Mouse (Mus musculus): ENCODE measurements around the gene Akap2. TPM values are rescaled to one million over a fixed set of nuclear protein-coding genes. Genes with fewer than 3 reads are reported as not detected.
A peak's percentile ranks its signal among the peaks of the same experiment; 100 is the strongest.
"Not testable (repeated sequence)": the region's sequence is repeated elsewhere in the genome, so short reads cannot be mapped to it uniquely, and the experiment has no call there.

Akap2 gene
- polyA plus RNA-seq, 1 experiment from 2014 or later: 31.3 TPM

DNA sequence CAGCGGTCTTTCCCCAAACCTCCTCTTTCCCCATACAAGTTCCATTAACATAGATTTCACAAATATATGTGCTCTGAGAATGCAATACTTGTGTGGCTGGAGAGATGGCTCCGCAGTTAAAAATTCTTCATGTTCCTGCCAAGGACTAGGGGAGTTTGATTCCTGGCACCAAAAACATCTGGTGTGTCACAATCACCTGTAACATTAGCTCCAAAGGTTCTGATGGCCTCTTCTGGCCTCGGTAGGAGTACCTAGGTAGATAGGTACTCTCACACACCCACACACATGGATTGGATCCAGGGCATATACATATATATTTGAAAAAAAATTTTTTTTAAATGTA is 169.4 kb downstream of the Akap2 start:
- no peak overlapping the region for H3K4me2 ChIP-seq (replicated peaks; ENCODE audit: low read depth, low read length)
- H3K36me3 ChIP-seq (ENCODE audit: control insufficient read depth, insufficient read depth, low read length): no peaks in the 10 kb centered on the region; the same call in 1 of the 2 replicates
- ATAC-seq (ENCODE audit: insufficient number of reproducible peaks, insufficient read depth, low FRiP score, low read depth): no peak
- 93% methylated on average over 3 of the region's 3 CpGs for WGBS
- peaks cover 13% of the 10 kb centered on the region for H3K4me1 ChIP-seq (ENCODE audit: control insufficient read depth, insufficient read depth, low read length)
- no peak overlapping the region for H3K27ac ChIP-seq (ENCODE audit: low read length)
- no peak overlapping the region for H3K4me3 ChIP-seq (ENCODE audit: low read depth, low read length)
- H3K9ac ChIP-seq (replicated peaks; ENCODE audit: low read depth, low read length): no peak overlapping the region
- no peaks in the 10 kb centered on the region for H3K27me3 ChIP-seq (ENCODE audit: control insufficient read depth, insufficient read depth, low read length)
- no peaks in the 10 kb centered on the region for H3K9me3 ChIP-seq (ENCODE audit: control insufficient read depth, low read depth, low read length)

DNA sequence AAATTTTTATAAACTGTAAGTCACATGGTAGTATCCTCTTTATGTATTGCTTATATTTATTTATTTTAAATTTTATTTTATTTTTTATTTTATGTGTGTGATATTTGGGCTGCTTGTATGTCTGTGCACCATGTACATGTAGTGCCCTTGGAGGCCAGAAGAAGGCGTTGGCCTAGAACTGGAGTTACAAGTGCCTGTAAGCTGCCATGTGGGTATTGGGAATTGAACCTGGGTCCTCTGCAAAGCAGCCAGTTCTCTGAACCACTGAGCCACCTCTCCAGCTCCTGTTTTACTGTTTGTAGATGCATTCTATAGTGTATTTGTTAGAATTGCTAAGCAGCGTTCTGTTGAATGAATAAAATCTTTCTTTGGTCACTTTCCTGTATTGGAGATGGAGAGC is 170.8 kb downstream of the Akap2 start:
- no peak overlapping the region for H3K9ac ChIP-seq (replicated peaks; ENCODE audit: low read depth, low read length)
- peaks cover 13% of the 10 kb centered on the region for H3K4me1 ChIP-seq (ENCODE audit: control insufficient read depth, insufficient read depth, low read length)
- 0 out of 2 replicates have a peak, but pooled peaks cover 2% of the 10 kb centered on the region for H3K36me3 ChIP-seq (ENCODE audit: control insufficient read depth, insufficient read depth, low read length)
- 92% methylated on average over 2 of the region's 2 CpGs for WGBS
- H3K9me3 ChIP-seq (ENCODE audit: control insufficient read depth, low read depth, low read length): no peaks in the 10 kb centered on the region
- ATAC-seq (ENCODE audit: insufficient number of reproducible peaks, insufficient read depth, low FRiP score, low read depth): no peak
- H3K27ac ChIP-seq (ENCODE audit: low read length): no peak overlapping the region
- H3K4me3 ChIP-seq (ENCODE audit: low read depth, low read length): no peak overlapping the region
- no peaks in the 10 kb centered on the region for H3K27me3 ChIP-seq (ENCODE audit: control insufficient read depth, insufficient read depth, low read length)
- H3K4me2 ChIP-seq (replicated peaks; ENCODE audit: low read depth, low read length): no peak overlapping the region

DNA sequence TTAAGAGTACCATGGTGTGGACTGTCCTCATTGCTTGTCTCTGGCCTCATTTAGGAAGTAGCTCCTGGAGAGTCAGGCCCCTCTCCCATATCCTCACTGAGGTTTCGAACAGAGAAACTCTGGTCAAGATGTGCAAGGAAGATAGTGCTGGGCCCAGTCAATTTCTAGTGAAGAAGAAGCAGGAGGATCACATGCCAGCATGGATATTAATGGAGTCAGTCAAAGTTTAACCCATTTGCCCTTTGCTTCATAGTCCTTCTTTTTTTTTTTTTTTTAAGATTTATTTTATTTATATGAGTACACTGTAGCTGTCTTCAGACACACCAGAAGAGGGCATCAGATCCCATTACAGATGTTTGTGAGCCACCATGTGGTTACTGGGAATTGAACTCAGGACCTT is 171.5 kb downstream of the Akap2 start:
- not testable (repeated sequence) for H3K4me2 ChIP-seq (replicated peaks; ENCODE audit: low read depth, low read length); H3K36me3 ChIP-seq (ENCODE audit: control insufficient read depth, insufficient read depth, low read length); H3K27me3 ChIP-seq (ENCODE audit: control insufficient read depth, insufficient read depth, low read length); H3K4me3 ChIP-seq (ENCODE audit: low read depth, low read length); ATAC-seq (ENCODE audit: insufficient number of reproducible peaks, insufficient read depth, low FRiP score, low read depth); H3K9ac ChIP-seq (replicated peaks; ENCODE audit: low read depth, low read length); H3K9me3 ChIP-seq (ENCODE audit: control insufficient read depth, low read depth, low read length); H3K27ac ChIP-seq (ENCODE audit: low read length); H3K4me1 ChIP-seq (ENCODE audit: control insufficient read depth, insufficient read depth, low read length)
- WGBS: 86% methylated on average over 1 of the region's 1 CpGs

DNA sequence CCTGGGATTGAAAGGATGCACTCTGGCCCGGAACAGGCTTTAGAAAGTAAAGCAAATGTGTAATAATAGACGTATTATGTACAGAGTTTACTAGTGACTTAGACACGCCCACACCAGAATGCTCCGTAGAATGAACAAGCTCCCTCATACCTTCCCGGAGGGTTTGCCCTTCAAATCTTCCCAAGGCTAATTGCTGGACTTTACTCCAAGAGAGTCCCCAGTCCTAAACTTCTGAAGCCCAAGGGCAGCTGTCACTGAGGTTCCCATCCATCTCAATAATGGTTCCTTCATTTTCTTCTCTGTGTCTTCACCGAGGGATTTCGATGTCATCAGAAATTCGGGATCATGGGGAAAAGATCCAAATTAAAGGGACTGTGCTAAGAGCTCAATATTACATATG is 172.3 kb downstream of the Akap2 start:
- H3K36me3 ChIP-seq (ENCODE audit: control insufficient read depth, insufficient read depth, low read length): 0 out of 2 replicates have a peak, but pooled peaks cover 3% of the 10 kb centered on the region
- no peaks in the 10 kb centered on the region for H3K27me3 ChIP-seq (ENCODE audit: control insufficient read depth, insufficient read depth, low read length)
- ATAC-seq (ENCODE audit: insufficient number of reproducible peaks, insufficient read depth, low FRiP score, low read depth): no peak
- no peak overlapping the region for H3K4me3 ChIP-seq (ENCODE audit: low read depth, low read length)
- WGBS: 75% methylated on average over 8 of the region's 8 CpGs
- no peak overlapping the region for H3K4me2 ChIP-seq (replicated peaks; ENCODE audit: low read depth, low read length)
- no peak overlapping the region for H3K9ac ChIP-seq (replicated peaks; ENCODE audit: low read depth, low read length)
- no peaks in the 10 kb centered on the region for H3K9me3 ChIP-seq (ENCODE audit: control insufficient read depth, low read depth, low read length)
- peaks cover 10% of the 10 kb centered on the region for H3K4me1 ChIP-seq (ENCODE audit: control insufficient read depth, insufficient read depth, low read length)
- no peak overlapping the region for H3K27ac ChIP-seq (ENCODE audit: low read length)

DNA sequence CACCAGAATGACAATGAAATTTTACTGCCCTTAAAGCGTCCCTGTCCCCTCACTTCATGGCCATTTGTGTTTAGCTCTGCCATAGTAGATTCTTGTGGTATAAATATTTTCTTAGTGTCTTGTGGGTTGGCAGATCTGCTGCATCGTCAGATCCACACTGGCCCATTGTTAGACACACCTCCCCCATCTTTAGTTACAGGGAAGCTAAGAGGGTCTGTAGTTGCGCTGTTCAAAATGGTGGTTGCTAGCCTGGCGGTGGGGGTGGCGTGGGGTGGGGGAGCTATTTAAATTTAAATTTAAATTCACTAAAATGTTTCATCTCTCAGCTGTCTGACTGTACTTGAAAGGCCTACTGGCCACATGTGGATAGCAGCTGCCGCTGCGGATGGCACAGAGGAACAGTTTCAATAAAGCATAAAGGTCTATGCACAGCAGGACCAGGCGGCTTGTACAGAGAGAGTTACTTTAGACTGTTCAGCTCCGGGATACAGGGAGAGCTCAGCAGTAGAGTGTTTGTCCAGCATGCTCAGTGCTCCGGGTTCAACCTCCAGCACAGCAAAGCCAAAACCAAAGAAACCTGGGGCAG is 174.6 kb downstream of the Akap2 start:
- 0 out of 2 replicates have a peak, but pooled peaks cover 3% of the 10 kb centered on the region for H3K36me3 ChIP-seq (ENCODE audit: control insufficient read depth, insufficient read depth, low read length)
- no peak for ATAC-seq (ENCODE audit: insufficient number of reproducible peaks, insufficient read depth, low FRiP score, low read depth)
- H3K4me1 ChIP-seq (ENCODE audit: control insufficient read depth, insufficient read depth, low read length): peaks cover 14% of the 10 kb centered on the region; the same call in 1 of the 2 replicates
- WGBS: 79% methylated on average over 10 of the region's 10 CpGs
- no peaks in the 10 kb centered on the region for H3K27me3 ChIP-seq (ENCODE audit: control insufficient read depth, insufficient read depth, low read length)
- H3K9ac ChIP-seq (replicated peaks; ENCODE audit: low read depth, low read length): no peak overlapping the region
- H3K4me3 ChIP-seq (ENCODE audit: low read depth, low read length): no peak overlapping the region
- no peaks in the 10 kb centered on the region for H3K9me3 ChIP-seq (ENCODE audit: control insufficient read depth, low read depth, low read length)
- no peak overlapping the region for H3K4me2 ChIP-seq (replicated peaks; ENCODE audit: low read depth, low read length)
- no peak overlapping the region for H3K27ac ChIP-seq (ENCODE audit: low read length)

DNA sequence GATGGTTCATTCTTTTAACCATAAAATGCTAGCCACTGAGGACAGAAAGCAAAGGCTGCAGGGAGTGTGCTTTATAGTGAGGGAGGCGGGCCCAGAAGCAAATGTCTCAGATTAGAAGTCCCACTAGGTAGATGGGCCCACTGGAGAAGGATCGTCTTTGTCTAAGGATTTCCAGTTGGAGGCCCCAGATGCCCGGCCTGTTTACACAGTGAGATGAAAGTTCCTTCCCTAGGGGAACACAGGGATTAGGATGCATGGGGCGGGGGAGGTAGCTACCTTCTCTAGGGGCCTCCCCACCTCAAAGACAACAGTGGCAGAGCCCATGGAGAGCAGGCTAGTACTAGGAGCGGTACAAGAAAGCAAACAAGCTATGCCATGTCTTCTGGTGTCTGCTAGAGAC is 177.7 kb downstream of the Akap2 start:
- peak overlapping the region; percentile 66 for H3K27ac ChIP-seq (ENCODE audit: low read length)
- H3K27me3 ChIP-seq (ENCODE audit: control insufficient read depth, insufficient read depth, low read length): no peaks in the 10 kb centered on the region
- no peak overlapping the region for H3K4me3 ChIP-seq (ENCODE audit: low read depth, low read length)
- no peaks in the 10 kb centered on the region for H3K9me3 ChIP-seq (ENCODE audit: control insufficient read depth, low read depth, low read length)
- H3K4me1 ChIP-seq (ENCODE audit: control insufficient read depth, insufficient read depth, low read length): peaks cover 14% of the 10 kb centered on the region; the same call in 1 of the 2 replicates
- ATAC-seq (ENCODE audit: insufficient number of reproducible peaks, insufficient read depth, low FRiP score, low read depth): no peak
- no peak overlapping the region for H3K4me2 ChIP-seq (replicated peaks; ENCODE audit: low read depth, low read length)
- H3K36me3 ChIP-seq (ENCODE audit: control insufficient read depth, insufficient read depth, low read length): peaks cover 3% of the 10 kb centered on the region; the same call in 1 of the 2 replicates
- H3K9ac ChIP-seq (replicated peaks; ENCODE audit: low read depth, low read length): no peak overlapping the region
- WGBS: 46% methylated on average over 5 of the region's 5 CpGs

DNA sequence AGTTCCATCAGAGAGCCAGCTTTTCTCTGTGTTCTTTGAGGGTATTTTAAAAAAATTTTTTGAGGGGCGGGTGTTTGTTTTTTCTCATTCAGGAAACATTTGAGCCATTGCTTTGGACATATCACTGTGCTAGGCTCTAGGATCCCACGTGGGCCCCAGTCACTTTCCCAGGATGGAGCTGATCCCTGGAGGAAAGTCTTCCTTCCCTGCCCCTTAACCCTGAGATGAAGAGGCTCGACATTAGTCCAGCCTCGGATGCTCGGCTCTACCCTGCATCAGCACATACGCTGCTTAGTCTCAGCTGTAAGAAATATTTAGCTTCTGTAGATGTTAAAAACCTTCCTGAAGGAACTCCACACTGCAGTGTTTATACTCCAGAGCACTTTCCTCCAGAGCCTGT is 178.4 kb downstream of the Akap2 start:
- Histone ChIP-seq H3K4me3 (ENCODE audit: low read depth, low read length) (no peak overlapping the region), H3K9me3 (ENCODE audit: control insufficient read depth, low read depth, low read length) (no peaks in the 10 kb centered on the region), H3K4me2 (replicated peaks; ENCODE audit: low read depth, low read length) (no peak overlapping the region), H3K4me1 (ENCODE audit: control insufficient read depth, insufficient read depth, low read length) (peaks cover 14% of the 10 kb centered on the region; the same call in 1 of the 2 replicates), H3K27ac (ENCODE audit: low read length) (peak overlapping the region; percentile 66; the same call in 1 of the 2 replicates), H3K9ac (replicated peaks; ENCODE audit: low read depth, low read length) (no peak overlapping the region), H3K27me3 (ENCODE audit: control insufficient read depth, insufficient read depth, low read length) (no peaks in the 10 kb centered on the region), H3K36me3 (ENCODE audit: control insufficient read depth, insufficient read depth, low read length) (peaks cover 3% of the 10 kb centered on the region; the same call in 1 of the 2 replicates)
- WGBS: 36% methylated on average over 6 of the region's 6 CpGs
- peak; percentile 53; the same call in 1 of the 2 replicates for ATAC-seq (ENCODE audit: insufficient number of reproducible peaks, insufficient read depth, low FRiP score, low read depth)

DNA sequence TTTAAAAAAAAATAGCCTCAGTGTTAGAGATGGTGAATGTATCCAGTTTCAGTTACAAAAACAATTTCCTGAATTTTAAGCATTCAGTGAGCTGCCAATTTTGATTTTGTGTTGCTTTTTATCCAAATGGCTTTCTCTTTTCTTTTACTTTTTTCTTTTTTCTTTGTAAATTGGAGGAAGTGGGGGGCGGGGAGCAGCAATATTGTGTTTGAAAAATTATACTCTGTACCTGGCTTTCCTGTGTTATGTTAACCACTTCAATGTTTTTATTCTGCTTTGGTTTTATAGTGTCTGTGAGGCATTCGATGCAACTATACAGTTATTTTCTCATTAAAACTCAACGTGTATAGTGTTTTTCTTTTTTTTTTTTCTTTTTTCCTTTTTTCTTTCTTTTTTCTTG is 179.2 kb downstream of the Akap2 start:
- Histone ChIP-seq H3K4me3 (ENCODE audit: low read depth, low read length) (no peak overlapping the region), H3K9me3 (ENCODE audit: control insufficient read depth, low read depth, low read length) (no peaks in the 10 kb centered on the region), H3K36me3 (ENCODE audit: control insufficient read depth, insufficient read depth, low read length) (peaks cover 3% of the 10 kb centered on the region; the same call in 1 of the 2 replicates), H3K27me3 (ENCODE audit: control insufficient read depth, insufficient read depth, low read length) (no peaks in the 10 kb centered on the region), H3K4me1 (ENCODE audit: control insufficient read depth, insufficient read depth, low read length) (peaks cover 14% of the 10 kb centered on the region; the same call in 1 of the 2 replicates), H3K4me2 (replicated peaks; ENCODE audit: low read depth, low read length) (no peak overlapping the region), H3K27ac (ENCODE audit: low read length) (no peak overlapping the region), H3K9ac (replicated peaks; ENCODE audit: low read depth, low read length) (no peak overlapping the region)
- WGBS: 87% methylated on average over 3 of the region's 3 CpGs
- no peak for ATAC-seq (ENCODE audit: insufficient number of reproducible peaks, insufficient read depth, low FRiP score, low read depth)

DNA sequence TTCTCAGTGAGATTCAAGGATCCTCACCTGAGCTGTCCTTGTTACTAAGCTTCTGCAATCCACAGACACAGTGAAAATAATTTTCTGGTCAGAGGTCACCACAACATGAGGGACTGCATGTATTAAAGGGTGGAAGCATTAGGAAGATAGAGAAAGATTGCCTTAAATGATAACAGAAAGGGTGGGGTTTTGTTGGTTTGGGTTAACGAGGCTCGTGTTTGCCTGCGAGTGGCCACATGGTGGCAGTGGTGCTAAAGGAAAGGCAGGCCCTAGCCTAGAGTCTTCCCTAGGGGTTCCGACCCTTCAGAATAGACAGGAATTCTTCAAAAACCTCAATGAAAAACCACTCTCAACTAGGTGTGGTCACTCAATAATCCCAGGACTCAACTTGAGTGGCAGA is 183.8 kb downstream of the Akap2 start:
- 11% methylated on average over 4 of the region's 4 CpGs for WGBS
- no peak overlapping the region for H3K4me2 ChIP-seq (replicated peaks; ENCODE audit: low read depth, low read length)

More for the DNA sequence above, 183.8 kb downstream of the Akap2 start:
- ATAC-seq (ENCODE audit: insufficient number of reproducible peaks, insufficient read depth, low FRiP score, low read depth): no peak
- Histone ChIP-seq H3K36me3 (ENCODE audit: control insufficient read depth, insufficient read depth, low read length) (no peaks in the 10 kb centered on the region; the same call in 1 of the 2 replicates), H3K27me3 (ENCODE audit: control insufficient read depth, insufficient read depth, low read length) (no peaks in the 10 kb centered on the region), H3K27ac (ENCODE audit: low read length) (no peak overlapping the region), H3K4me3 (ENCODE audit: low read depth, low read length) (no peak overlapping the region), H3K9ac (replicated peaks; ENCODE audit: low read depth, low read length) (no peak overlapping the region), H3K4me1 (ENCODE audit: control insufficient read depth, insufficient read depth, low read length) (peaks cover 4% of the 10 kb centered on the region; the same call in 1 of the 2 replicates), H3K9me3 (ENCODE audit: control insufficient read depth, low read depth, low read length) (no peaks in the 10 kb centered on the region)
